Mouse (Mus musculus): ENCODE results near the gene Selenbp1. TPM values are rescaled to one million over a fixed set of nuclear protein-coding genes. Genes with fewer than 3 reads are reported as not detected.
A peak's percentile ranks its signal among the peaks of the same experiment; 100 is the strongest.
"Not testable (repeated sequence)": the region's sequence is repeated elsewhere in the genome, so short reads cannot be mapped to it uniquely, and the experiment has no call there.

The Selenbp1 gene
- 42.3 and 43.9 TPM in 2 replicates for polyA plus RNA-seq (2016; fragmentation: Nextera tagmentation; extraction: Ambion mirVana)

GRCm38 (mm10) chr3:94932809-94933564, at the start of gene Selenbp1:
Selenbp1 (plus strand) TSS chr3:94933056.
- peak within 1 kb of the TSS; percentile 67 for H3K9ac ChIP-seq

GRCm38 (mm10) chr3:94886316-94887224, 46.3 kb upstream of the Selenbp1 start, which contains the start of gene Psmb4:
Psmb4 (minus strand) TSS chr3:94886961.
- under 1% methylated on average over 61 of the region's 61 CpGs for WGBS
- Histone ChIP-seq H3K36me3 (peaks cover 36% of the 10 kb centered on the region), H3K9ac (peak within 1 kb of the TSS; percentile 88), H3K27me3 (replicated peaks) (no peaks in the 10 kb centered on the region), H3K27ac (ENCODE audit: poor library complexity, severe bottlenecking) (peak within 1 kb of the TSS; percentile 56), H3K9me3 (replicated peaks) (no peaks in the 10 kb centered on the region), H3K4me2 (peak within 1 kb of the TSS; percentile 78), H3K4me1 (replicated peaks) (peaks cover 19% of the 10 kb centered on the region), H3K4me3 (peak within 1 kb of the TSS; percentile 91)
- peak; percentile 81 for ATAC-seq (ENCODE audit: insufficient number of reproducible peaks, low FRiP score)

More at GRCm38 (mm10) chr3:94932809-94933564, at the start of gene Selenbp1:
- ATAC-seq (ENCODE audit: insufficient number of reproducible peaks, low FRiP score), result peak; percentile 84
- no peaks in the 10 kb centered on the region for H3K36me3 ChIP-seq
- H3K4me2 ChIP-seq, result peak within 1 kb of the TSS; percentile 79
- peak within 1 kb of the TSS; percentile 93 for H3K27ac ChIP-seq (ENCODE audit: poor library complexity, severe bottlenecking)
- H3K4me1 ChIP-seq (replicated peaks), result peaks cover 28% of the 10 kb centered on the region
- no peaks in the 10 kb centered on the region for H3K27me3 ChIP-seq (replicated peaks)
- WGBS, result 5% methylated on average over 16 of the region's 16 CpGs
- peak within 1 kb of the TSS; percentile 52 for H3K4me3 ChIP-seq
- H3K9me3 ChIP-seq (replicated peaks), result no peaks in the 10 kb centered on the region

DNA sequence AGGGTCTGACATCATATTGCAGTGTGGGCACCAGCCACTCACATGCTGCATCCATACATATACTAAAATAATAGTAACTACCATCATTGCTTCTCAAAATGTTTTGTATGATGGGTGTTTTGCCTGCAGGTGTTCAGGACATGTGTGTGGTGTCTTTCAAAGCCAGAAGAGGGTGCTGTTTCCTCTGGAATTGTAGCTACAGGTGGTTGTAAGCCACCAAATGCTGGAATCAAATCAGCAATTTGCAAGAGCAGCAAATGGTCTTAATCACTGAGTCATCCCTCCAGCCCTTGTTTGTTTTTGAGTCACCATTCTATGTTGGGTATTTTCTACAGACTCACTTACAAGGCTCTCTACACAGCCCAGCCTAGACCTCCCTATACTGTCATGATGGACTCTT, 44.3 kb upstream of the Selenbp1 start:
- no peak overlapping the region for H3K4me3 ChIP-seq
- H3K36me3 ChIP-seq, result peaks cover 18% of the 10 kb centered on the region
- no peaks in the 10 kb centered on the region for H3K9me3 ChIP-seq (replicated peaks)
- H3K27me3 ChIP-seq (replicated peaks), result no peaks in the 10 kb centered on the region
- no peak overlapping the region for H3K27ac ChIP-seq (ENCODE audit: poor library complexity, severe bottlenecking)
- H3K4me2 ChIP-seq, result no peak overlapping the region
- no peak for ATAC-seq (ENCODE audit: insufficient number of reproducible peaks, low FRiP score)
- peaks cover 19% of the 10 kb centered on the region for H3K4me1 ChIP-seq (replicated peaks)
- no peak overlapping the region for H3K9ac ChIP-seq

- 59% methylated on average over 3 of the region's 3 CpGs for WGBS
- Histone ChIP-seq H3K27me3 (replicated peaks) (no peaks in the 10 kb centered on the region), H3K4me2 (no peak overlapping the region), H3K9ac (no peak overlapping the region), H3K4me1 (replicated peaks) (no peaks in the 10 kb centered on the region), H3K9me3 (replicated peaks) (no peaks in the 10 kb centered on the region), H3K27ac (ENCODE audit: poor library complexity, severe bottlenecking) (no peak overlapping the region), H3K4me3 (no peak overlapping the region), H3K36me3 (no peaks in the 10 kb centered on the region)
- ATAC-seq (ENCODE audit: insufficient number of reproducible peaks, low FRiP score), result no peak
Measured at GRCm38 (mm10) chr3:94894076-94894475, 38.8 kb upstream of the Selenbp1 start.

DNA sequence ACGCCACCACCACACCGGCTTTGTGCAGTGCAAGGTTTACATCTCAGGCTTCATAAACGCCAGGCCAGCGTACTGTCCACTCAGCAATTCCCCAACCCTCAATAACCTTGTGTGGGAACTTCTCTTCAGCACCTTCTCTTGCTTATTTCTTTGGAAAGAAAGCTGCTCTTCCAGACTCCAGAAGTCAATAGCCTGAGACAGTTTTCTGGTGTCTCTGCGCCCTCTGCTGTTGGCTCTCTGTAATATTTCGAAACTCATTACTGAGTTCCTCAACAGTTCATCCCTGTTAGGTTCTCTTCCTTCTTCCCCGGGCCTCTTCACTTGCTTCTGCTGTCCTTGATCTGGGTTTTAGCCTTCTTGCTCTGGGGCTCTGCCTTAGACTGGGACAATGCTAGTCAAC, 30.1 kb upstream of the Selenbp1 start:
- Histone ChIP-seq H3K27ac (ENCODE audit: poor library complexity, severe bottlenecking) (no peak overlapping the region), H3K4me1 (replicated peaks) (no peaks in the 10 kb centered on the region), H3K4me2 (0 out of 2 replicates have a peak overlapping the region, but pooled peaks have one; percentile 20), H3K36me3 (no peaks in the 10 kb centered on the region), H3K27me3 (replicated peaks) (no peaks in the 10 kb centered on the region), H3K9ac (no peak overlapping the region), H3K4me3 (no peak overlapping the region), H3K9me3 (replicated peaks) (no peaks in the 10 kb centered on the region)
- ATAC-seq (ENCODE audit: insufficient number of reproducible peaks, low FRiP score), result no peak
- 21% methylated on average over 7 of the region's 7 CpGs for WGBS

DNA sequence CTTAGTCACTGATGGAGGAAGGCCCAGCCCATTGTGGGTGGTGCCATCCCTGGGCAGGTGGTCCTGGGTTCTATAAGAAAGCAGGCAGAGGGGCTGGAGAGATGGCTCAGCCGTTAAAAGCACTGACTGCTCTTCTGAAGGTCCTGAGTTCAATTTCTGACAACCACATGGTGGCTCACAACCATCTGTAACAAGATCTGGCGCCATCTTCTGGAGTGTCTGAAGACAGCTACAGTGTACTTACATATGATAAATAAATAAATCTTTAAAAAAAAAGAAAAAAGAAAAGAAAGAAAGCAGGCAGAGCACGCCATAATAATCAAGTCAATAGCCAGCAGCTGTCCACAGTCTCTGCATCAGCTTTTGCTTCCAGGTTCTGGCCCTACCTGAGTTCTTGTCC, 28.1 kb upstream of the Selenbp1 start:
- not testable (repeated sequence) for H3K27ac ChIP-seq (ENCODE audit: poor library complexity, severe bottlenecking); H3K27me3 ChIP-seq (replicated peaks); H3K4me2 ChIP-seq; ATAC-seq (ENCODE audit: insufficient number of reproducible peaks, low FRiP score); H3K9me3 ChIP-seq (replicated peaks); H3K4me3 ChIP-seq; H3K36me3 ChIP-seq; H3K9ac ChIP-seq; H3K4me1 ChIP-seq (replicated peaks)
- WGBS, result 59% methylated on average over 3 of the region's 3 CpGs

GRCm38 (mm10) chr3:94906482-94906881, 26.4 kb upstream of the Selenbp1 start:
- Histone ChIP-seq H3K4me2 (no peak overlapping the region), H3K27me3 (replicated peaks) (no peaks in the 10 kb centered on the region), H3K9me3 (replicated peaks) (no peaks in the 10 kb centered on the region), H3K4me3 (no peak overlapping the region), H3K9ac (no peak overlapping the region), H3K27ac (ENCODE audit: poor library complexity, severe bottlenecking) (no peak overlapping the region), H3K36me3 (no peaks in the 10 kb centered on the region), H3K4me1 (replicated peaks) (no peaks in the 10 kb centered on the region)
- 50% methylated on average over 1 of the region's 1 CpGs for WGBS
- ATAC-seq (ENCODE audit: insufficient number of reproducible peaks, low FRiP score), result no peak

GRCm38 (mm10) chr3:94911050-94911693, 21.7 kb upstream of the Selenbp1 start:
- no peak for ATAC-seq (ENCODE audit: insufficient number of reproducible peaks, low FRiP score)
- Histone ChIP-seq H3K4me2 (no peak overlapping the region), H3K4me1 (replicated peaks) (no peaks in the 10 kb centered on the region), H3K27me3 (replicated peaks) (no peaks in the 10 kb centered on the region), H3K27ac (ENCODE audit: poor library complexity, severe bottlenecking) (no peak overlapping the region), H3K9ac (no peak overlapping the region), H3K36me3 (no peaks in the 10 kb centered on the region), H3K9me3 (replicated peaks) (no peaks in the 10 kb centered on the region), H3K4me3 (no peak overlapping the region)
- WGBS, result 61% methylated on average over 2 of the region's 2 CpGs

- Histone ChIP-seq H3K9ac (no peak overlapping the region), H3K36me3 (no peaks in the 10 kb centered on the region), H3K27me3 (replicated peaks) (no peaks in the 10 kb centered on the region), H3K4me1 (replicated peaks) (0 out of 2 replicates have a peak, but pooled peaks cover 4% of the 10 kb centered on the region), H3K4me3 (no peak overlapping the region), H3K27ac (ENCODE audit: poor library complexity, severe bottlenecking) (no peak overlapping the region), H3K9me3 (replicated peaks) (no peaks in the 10 kb centered on the region), H3K4me2 (no peak overlapping the region)
- 66% methylated on average over 5 of the region's 5 CpGs for WGBS
- ATAC-seq (ENCODE audit: insufficient number of reproducible peaks, low FRiP score), result no peak
Measured at GRCm38 (mm10) chr3:94913801-94914200, 19.1 kb upstream of the Selenbp1 start.

GRCm38 (mm10) chr3:94915903-94916741, 16.7 kb upstream of the Selenbp1 start:
- 81% methylated on average over 7 of the region's 7 CpGs for WGBS

More at GRCm38 (mm10) chr3:94915903-94916741, 16.7 kb upstream of the Selenbp1 start:
- Histone ChIP-seq H3K9me3 (replicated peaks) (no peaks in the 10 kb centered on the region), H3K27ac (ENCODE audit: poor library complexity, severe bottlenecking) (no peak overlapping the region), H3K4me1 (replicated peaks) (0 out of 2 replicates have a peak, but pooled peaks cover 4% of the 10 kb centered on the region), H3K36me3 (no peaks in the 10 kb centered on the region), H3K4me3 (no peak overlapping the region), H3K9ac (no peak overlapping the region), H3K4me2 (no peak overlapping the region), H3K27me3 (replicated peaks) (no peaks in the 10 kb centered on the region)
- no peak for ATAC-seq (ENCODE audit: insufficient number of reproducible peaks, low FRiP score)

All from heart, embryonic 12.5 days (tissue).